In the genomic region with DNA sequence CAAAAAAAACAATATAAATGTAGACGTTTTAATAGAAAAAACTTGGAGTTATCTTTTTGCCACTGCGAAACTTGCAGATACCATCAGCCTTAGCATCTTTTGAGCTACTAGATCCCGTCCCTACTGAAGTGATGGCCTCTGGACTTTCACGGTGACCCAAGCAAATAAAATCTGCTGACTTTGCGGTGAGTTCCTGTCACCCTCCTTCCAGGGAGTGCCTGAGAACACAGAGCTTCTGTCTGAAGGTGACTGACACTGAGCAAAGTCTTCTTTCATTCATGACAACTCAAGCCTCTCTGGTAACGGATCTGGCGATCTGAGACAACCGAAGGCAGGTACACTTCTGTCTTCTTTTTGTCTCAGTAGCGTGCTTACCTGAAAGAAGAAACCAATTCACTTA, we compare ENCODE assay signal across 24 mouse cellular contexts. TPM values are rescaled to one million over a fixed set of nuclear protein-coding genes. Genes with fewer than 3 reads are reported as not detected.
"Had no signal": no experiment of that assay in that cellular context is flagged by ENCODE, and none has a peak within 500 bp of the region (broad histone marks: within the 10 kb centered on the region; RNA-seq: fewer than 3 reads in every experiment).

No protein-coding gene starts in this region.

- ATAC-seq: liver, postnatal 0 days; lung, postnatal 0 days; midbrain, embryonic 13.5 days; midbrain, embryonic 15.5 days had no signal

- H3K27me3 ChIP-seq: liver, embryonic 15.5 days; lung, embryonic 15.5 days; midbrain, embryonic 13.5 days; midbrain, embryonic 15.5 days; neural tube, embryonic 12.5 days had no signal

- H3K9ac ChIP-seq: liver, embryonic 15.5 days; liver, postnatal 0 days; lung, embryonic 15.5 days; midbrain, embryonic 13.5 days; midbrain, embryonic 15.5 days; neural tube, embryonic 12.5 days had no signal

- DNase-seq: liver, postnatal 0 days; lung, adult 2 months; lung, postnatal 14 days; lung, postnatal 36 days; right cerebral cortex, postnatal 14 days; spleen, adult 18-20 months; thymus, adult 18-20 months; thymus, postnatal 14 days; thymus, postnatal 36 days had no signal

- H3K9me3 ChIP-seq: liver, embryonic 15.5 days; lung, embryonic 15.5 days; midbrain, embryonic 10.5 days; midbrain, embryonic 13.5 days; midbrain, embryonic 15.5 days; neural tube, embryonic 12.5 days had no signal

- H3K4me2 ChIP-seq: liver, embryonic 15.5 days; lung, embryonic 15.5 days; midbrain, embryonic 13.5 days; midbrain, embryonic 15.5 days; neural tube, embryonic 12.5 days had no signal

- H3K36me3 ChIP-seq: liver, embryonic 15.5 days; lung, embryonic 15.5 days; midbrain, embryonic 10.5 days; midbrain, embryonic 13.5 days; midbrain, embryonic 15.5 days; neural tube, embryonic 12.5 days had no signal

- H3K4me3 ChIP-seq: liver, embryonic 15.5 days; lung, embryonic 15.5 days; midbrain, embryonic 10.5 days; midbrain, embryonic 13.5 days; midbrain, embryonic 15.5 days; neural tube, embryonic 12.5 days had no signal

- H3K4me1 ChIP-seq: liver, embryonic 15.5 days; midbrain, embryonic 10.5 days; midbrain, embryonic 13.5 days; midbrain, embryonic 15.5 days; neural tube, embryonic 12.5 days had no signal

- H3K27ac ChIP-seq: liver, embryonic 15.5 days; lung, embryonic 15.5 days; macrophage; midbrain, embryonic 10.5 days; midbrain, embryonic 13.5 days; midbrain, embryonic 15.5 days; neural tube, embryonic 12.5 days had no signal

RNA-seq across cellular contexts. Expression of a gene that starts 27.4 kb away (rescaled TPM):
- total RNA-seq: midbrain, postnatal 0 days; monocyte, adult 5-6 weeks; neutrophil, adult 5-6 weeks had no signal
- polyA plus RNA-seq: liver, embryonic 15.5 days; liver, postnatal 0 days; lung, adult 2 months; lung, embryonic 15.5 days; lung, postnatal 0 days; macrophage; midbrain, embryonic 10.5 days; midbrain, embryonic 13.5 days; midbrain, embryonic 15.5 days; midbrain, postnatal 0 days; neural tube, embryonic 12.5 days; neural tube, embryonic 14.5 days; stomach, embryonic 14.5 days; stomach, embryonic 16.5 days; thymus, postnatal 0 days had no signal
